Mouse (Mus musculus) CH12.LX (cell line): ENCODE measurements around the gene B4galt3.

Experiments used
- CTCF ChIP-seq, 2 experiments: IDR thresholded peaks in 1 of 2; conservative IDR thresholded peaks in 1 of 2; 2 replicates each; pipeline ENCODE4 v1.5.1; 2011 to 2012; ENCODE audit warnings: low read depth in 2 of 2, low read length in 2 of 2, improper control_type of control experiment in 1 of 2, inconsistent platforms in 1 of 2, mild to moderate bottlenecking in 1 of 2, moderate library complexity in 1 of 2
- JUND ChIP-seq: conservative IDR thresholded peaks from 2 replicates; pipeline ENCODE4 v1.6.1; 2011; ENCODE audit warnings: low read depth, low read length, improper control_type of control experiment
- MAX ChIP-seq: IDR thresholded peaks from 2 replicates; pipeline ENCODE4 v1.6.1; 2011; ENCODE audit warnings: low read length, improper control_type of control experiment
- NRF1 ChIP-seq: IDR thresholded peaks from 2 replicates; pipeline ENCODE4 v1.6.1; 2014; ENCODE audit warnings: low read depth, mild to moderate bottlenecking, inconsistent platforms, low read length, improper control_type of control experiment, moderate library complexity
- POLR2A ChIP-seq: IDR thresholded peaks from 2 replicates; pipeline ENCODE4 v1.6.1; 2011; ENCODE audit warnings: low read depth, mild to moderate bottlenecking, improper control_type of control experiment, low read length
- TBP ChIP-seq: conservative IDR thresholded peaks from 2 replicates; pipeline ENCODE4 v1.6.1; 2011; ENCODE audit warnings: low read depth, low read length, improper control_type of control experiment

DNA sequence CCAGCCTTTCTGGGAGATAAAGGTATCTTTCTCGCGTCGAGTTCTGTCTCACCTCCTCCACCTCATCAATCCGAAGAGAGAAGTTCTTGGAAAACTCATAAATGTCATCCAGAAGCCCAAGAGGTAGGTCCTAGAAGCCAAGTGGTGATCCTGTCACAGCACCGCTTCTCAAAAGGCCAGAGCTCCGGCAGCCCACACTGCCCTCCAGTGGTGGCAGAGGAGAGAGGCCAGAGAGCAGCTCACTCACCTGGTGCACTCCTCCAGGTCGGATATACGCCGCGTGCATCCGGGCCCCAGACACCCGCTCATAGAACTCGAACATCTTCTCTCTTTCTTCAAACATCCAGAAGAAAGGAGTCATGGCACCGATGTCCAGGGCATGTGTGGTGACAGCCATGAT lies 31.7 kb upstream of the B4galt3 start:
- TF ChIP-seq POLR2A (no peak), CTCF (conservative IDR thresholded peaks at IDR 0.05 in 1 of 2, IDR thresholded peaks at IDR 0.05 in 1 of 2; ENCODE audit: low read depth in 2 of 2, low read length in 2 of 2) (peak; percentile 53 to 87; a peak in 3 of 4 replicates), MAX (no peak), JUND (no peak), NRF1 (no peak), TBP (no peak)
